Mouse (Mus musculus): ENCODE results near the gene Atp1a4. TPM values are rescaled to one million over a fixed set of nuclear protein-coding genes. Genes with fewer than 3 reads are reported as not detected.

Gene Atp1a4
- polyA plus RNA-seq, 1 experiment = not detected

GRCm38 (mm10) chr1:172304443-172304842 is 46.2 kb upstream of the Atp1a4 start:
- Histone ChIP-seq H3K79me2 (ENCODE audit: control insufficient read depth, insufficient read depth) (no peaks in the 10 kb centered on the region), H3ac (ENCODE audit: control insufficient read depth, insufficient read length, low read depth) (no peak overlapping the region), H3K4me3 (ENCODE audit: insufficient read depth, poor library complexity, severe bottlenecking) (no peak overlapping the region), H3K79me3 (ENCODE audit: low read depth) (no peaks in the 10 kb centered on the region), H3K27me3 (ENCODE audit: control insufficient read depth, insufficient read depth, insufficient read length) (no peaks in the 10 kb centered on the region), H3K36me3 (ENCODE audit: control insufficient read depth, insufficient read depth) (no peaks in the 10 kb centered on the region)
- TF ChIP-seq USF1 (IDR thresholded peaks at IDR 0.05; ENCODE audit: low read depth) (no peak), MYOD1 (IDR thresholded peaks at IDR 0.05; ENCODE audit: control insufficient read depth, insufficient read length, low read depth) (no peak), MYOG (IDR thresholded peaks at IDR 0.05; ENCODE audit: control insufficient read depth, extremely low read depth, insufficient read length) (no peak), CEBPB (IDR thresholded peaks at IDR 0.05; ENCODE audit: low read depth) (no peak), MAX (IDR thresholded peaks at IDR 0.05) (no peak), CTCF (IDR thresholded peaks at IDR 0.05; ENCODE audit: control insufficient read depth, insufficient read depth, insufficient read length) (no peak), FOSL1 (IDR thresholded peaks at IDR 0.05; ENCODE audit: insufficient read depth, low read length, poor library complexity, severe bottlenecking) (no peak)

GRCm38 (mm10) chr1:172302851-172303250 is 44.6 kb upstream of the Atp1a4 start:
- Histone ChIP-seq H3K79me2 (ENCODE audit: control insufficient read depth, insufficient read depth) (no peaks in the 10 kb centered on the region), H3K4me3 (ENCODE audit: insufficient read depth, poor library complexity, severe bottlenecking) (no peak overlapping the region), H3K79me3 (ENCODE audit: low read depth) (no peaks in the 10 kb centered on the region), H3K36me3 (ENCODE audit: control insufficient read depth, insufficient read depth) (no peaks in the 10 kb centered on the region), H3ac (ENCODE audit: control insufficient read depth, insufficient read length, low read depth) (no peak overlapping the region), H3K27me3 (ENCODE audit: control insufficient read depth, insufficient read depth, insufficient read length) (no peaks in the 10 kb centered on the region)
- TF ChIP-seq FOSL1 (IDR thresholded peaks at IDR 0.05; ENCODE audit: insufficient read depth, low read length, poor library complexity, severe bottlenecking) (no peak), CEBPB (IDR thresholded peaks at IDR 0.05; ENCODE audit: low read depth) (no peak), MYOD1 (IDR thresholded peaks at IDR 0.05; ENCODE audit: control insufficient read depth, insufficient read length, low read depth) (no peak), MAX (IDR thresholded peaks at IDR 0.05) (no peak), CTCF (IDR thresholded peaks at IDR 0.05; ENCODE audit: control insufficient read depth, insufficient read depth, insufficient read length) (no peak), USF1 (IDR thresholded peaks at IDR 0.05; ENCODE audit: low read depth) (no peak), MYOG (IDR thresholded peaks at IDR 0.05; ENCODE audit: control insufficient read depth, extremely low read depth, insufficient read length) (no peak)

DNA sequence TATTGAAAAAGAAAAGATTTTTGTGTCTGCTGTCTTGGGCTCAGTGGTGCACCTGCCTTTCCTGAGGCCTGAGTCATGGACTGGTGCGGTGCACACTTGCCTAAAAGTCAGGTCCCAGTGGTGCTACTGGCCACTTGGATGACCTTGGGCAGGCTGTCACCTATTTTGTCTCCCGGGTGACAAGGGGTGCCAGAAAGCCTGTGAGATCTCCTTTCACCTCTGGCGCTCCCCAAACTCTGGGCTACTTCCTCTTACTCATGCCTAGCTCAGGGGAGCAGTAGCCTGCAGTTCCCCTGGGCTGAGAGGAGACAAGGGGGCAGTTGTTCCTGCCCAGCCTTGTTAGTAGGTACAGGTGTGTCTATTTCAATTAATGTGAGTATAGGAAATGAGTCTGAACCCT is 44.1 kb upstream of the Atp1a4 start:
- no peak for TF ChIP-seq CTCF (IDR thresholded peaks at IDR 0.05; ENCODE audit: control insufficient read depth, insufficient read depth, insufficient read length)
- no peak for TF ChIP-seq MYOG (IDR thresholded peaks at IDR 0.05; ENCODE audit: control insufficient read depth, extremely low read depth, insufficient read length)
- no peak for TF ChIP-seq MAX (IDR thresholded peaks at IDR 0.05)
- TF ChIP-seq FOSL1 (IDR thresholded peaks at IDR 0.05; ENCODE audit: insufficient read depth, low read length, poor library complexity, severe bottlenecking) = no peak
- no peak for TF ChIP-seq USF1 (IDR thresholded peaks at IDR 0.05; ENCODE audit: low read depth)

DNA sequence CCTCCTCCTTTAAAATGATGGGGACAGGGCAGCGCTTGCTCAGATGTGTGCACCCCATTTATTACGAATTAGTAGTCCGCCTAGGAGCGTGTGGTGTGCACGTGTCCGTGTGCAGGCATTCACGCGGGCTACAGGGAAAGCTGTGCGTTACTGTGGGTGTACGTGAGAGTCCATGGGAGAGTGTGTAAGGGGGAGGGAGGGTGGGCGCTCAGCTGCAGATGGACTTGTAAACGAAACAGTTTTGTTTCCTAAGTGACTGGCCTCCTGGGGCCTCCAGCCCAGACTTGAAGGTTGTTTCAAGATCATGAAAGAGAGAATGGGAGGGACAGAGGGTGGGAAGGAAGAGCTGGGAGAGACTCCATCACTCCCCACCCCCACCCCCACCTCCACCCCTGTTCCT is 43.0 kb upstream of the Atp1a4 start:
- no peaks in the 10 kb centered on the region for H3K79me2 ChIP-seq (ENCODE audit: control insufficient read depth, insufficient read depth)
- no peak overlapping the region for H3ac ChIP-seq (ENCODE audit: control insufficient read depth, insufficient read length, low read depth)
- H3K27me3 ChIP-seq (ENCODE audit: control insufficient read depth, insufficient read depth, insufficient read length) = no peaks in the 10 kb centered on the region
- H3K79me3 ChIP-seq (ENCODE audit: low read depth) = no peaks in the 10 kb centered on the region
- H3K4me3 ChIP-seq (ENCODE audit: insufficient read depth, poor library complexity, severe bottlenecking) = no peak overlapping the region
- H3K36me3 ChIP-seq (ENCODE audit: control insufficient read depth, insufficient read depth) = no peaks in the 10 kb centered on the region
- no peak for TF ChIP-seq MAX (IDR thresholded peaks at IDR 0.05)
- TF ChIP-seq USF1 (IDR thresholded peaks at IDR 0.05; ENCODE audit: low read depth) = no peak
- no peak for TF ChIP-seq CTCF (IDR thresholded peaks at IDR 0.05; ENCODE audit: control insufficient read depth, insufficient read depth, insufficient read length)
- TF ChIP-seq CEBPB (IDR thresholded peaks at IDR 0.05; ENCODE audit: low read depth) = no peak
- no peak for TF ChIP-seq MYOG (IDR thresholded peaks at IDR 0.05; ENCODE audit: control insufficient read depth, extremely low read depth, insufficient read length)
- TF ChIP-seq FOSL1 (IDR thresholded peaks at IDR 0.05; ENCODE audit: insufficient read depth, low read length, poor library complexity, severe bottlenecking) = no peak
- TF ChIP-seq MYOD1 (IDR thresholded peaks at IDR 0.05; ENCODE audit: control insufficient read depth, insufficient read length, low read depth) = no peak

More for the DNA sequence above, 44.1 kb upstream of the Atp1a4 start:
- Histone ChIP-seq H3ac (ENCODE audit: control insufficient read depth, insufficient read length, low read depth) (no peak overlapping the region), H3K79me2 (ENCODE audit: control insufficient read depth, insufficient read depth) (no peaks in the 10 kb centered on the region), H3K79me3 (ENCODE audit: low read depth) (no peaks in the 10 kb centered on the region), H3K4me3 (ENCODE audit: insufficient read depth, poor library complexity, severe bottlenecking) (no peak overlapping the region), H3K27me3 (ENCODE audit: control insufficient read depth, insufficient read depth, insufficient read length) (no peaks in the 10 kb centered on the region), H3K36me3 (ENCODE audit: control insufficient read depth, insufficient read depth) (no peaks in the 10 kb centered on the region)

GRCm38 (mm10) chr1:172300247-172300646 is 42.0 kb upstream of the Atp1a4 start:
- H3K79me3 ChIP-seq (ENCODE audit: low read depth) = no peaks in the 10 kb centered on the region
- no peaks in the 10 kb centered on the region for H3K27me3 ChIP-seq (ENCODE audit: control insufficient read depth, insufficient read depth, insufficient read length)
- H3ac ChIP-seq (ENCODE audit: control insufficient read depth, insufficient read length, low read depth) = no peak overlapping the region
- no peaks in the 10 kb centered on the region for H3K36me3 ChIP-seq (ENCODE audit: control insufficient read depth, insufficient read depth)
- no peak overlapping the region for H3K4me3 ChIP-seq (ENCODE audit: insufficient read depth, poor library complexity, severe bottlenecking)
- no peaks in the 10 kb centered on the region for H3K79me2 ChIP-seq (ENCODE audit: control insufficient read depth, insufficient read depth)
- TF ChIP-seq MAX (IDR thresholded peaks at IDR 0.05) (no peak), CTCF (IDR thresholded peaks at IDR 0.05; ENCODE audit: control insufficient read depth, insufficient read depth, insufficient read length) (no peak)

DNA sequence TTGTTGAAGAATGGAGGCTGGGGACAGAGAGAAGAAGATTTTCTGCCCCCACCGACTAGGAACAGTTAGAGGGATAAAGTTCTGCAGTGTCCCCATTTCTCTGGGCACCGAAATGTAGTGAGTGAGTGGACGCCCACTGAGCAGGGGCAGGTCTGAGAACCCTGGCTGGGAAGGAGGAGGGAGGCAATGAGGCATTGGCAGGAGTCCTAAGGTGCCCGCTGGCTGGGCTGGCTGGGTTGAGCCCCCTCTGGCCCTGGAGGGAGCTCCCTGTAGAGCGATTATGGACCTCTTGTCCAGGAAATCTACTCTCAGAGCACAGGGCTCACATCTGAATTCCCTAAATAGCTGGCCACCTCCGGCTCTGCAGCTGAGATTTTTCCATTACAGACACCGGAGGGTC is 41.3 kb upstream of the Atp1a4 start:
- Histone ChIP-seq H3K4me3 (ENCODE audit: insufficient read depth, poor library complexity, severe bottlenecking) (no peak overlapping the region), H3K27me3 (ENCODE audit: control insufficient read depth, insufficient read depth, insufficient read length) (no peaks in the 10 kb centered on the region), H3ac (ENCODE audit: control insufficient read depth, insufficient read length, low read depth) (no peak overlapping the region), H3K79me2 (ENCODE audit: control insufficient read depth, insufficient read depth) (no peaks in the 10 kb centered on the region), H3K36me3 (ENCODE audit: control insufficient read depth, insufficient read depth) (no peaks in the 10 kb centered on the region), H3K79me3 (ENCODE audit: low read depth) (no peaks in the 10 kb centered on the region)
- TF ChIP-seq FOSL1 (IDR thresholded peaks at IDR 0.05; ENCODE audit: insufficient read depth, low read length, poor library complexity, severe bottlenecking) (no peak), CEBPB (IDR thresholded peaks at IDR 0.05; ENCODE audit: low read depth) (no peak), CTCF (IDR thresholded peaks at IDR 0.05; ENCODE audit: control insufficient read depth, insufficient read depth, insufficient read length) (no peak), MAX (IDR thresholded peaks at IDR 0.05) (no peak), MYOD1 (IDR thresholded peaks at IDR 0.05; ENCODE audit: control insufficient read depth, insufficient read length, low read depth) (no peak), MYOG (IDR thresholded peaks at IDR 0.05; ENCODE audit: control insufficient read depth, extremely low read depth, insufficient read length) (no peak)

Measured in C2C12 (cell line).